Mouse (Mus musculus) ES-E14 (cell line): Measurements from ENCODE around the gene Rag2. TPM values are rescaled to one million over a fixed set of nuclear protein-coding genes. Genes with fewer than 3 reads are reported as not detected.

Experiments
- DNase-seq: peaks from one replicate; pipeline ENCODE4 v3.0.0-alpha.2; 2013; ENCODE audit warnings: low read depth, low spot score
- H3K27ac ChIP-seq: 2 replicates; pipeline ENCODE4 v1.5.1; 2012; ENCODE audit warnings: low read depth, mild to moderate bottlenecking, low read length, moderate library complexity, mixed read lengths; ENCODE audit not compliant: poor library complexity, insufficient read depth, severe bottlenecking
- H3K36me3 ChIP-seq: 2 replicates; pipeline ENCODE4 v1.6.1; 2012; ENCODE audit warnings: mild to moderate bottlenecking, low read length, moderate library complexity, mixed read lengths; ENCODE audit not compliant: control insufficient read depth, poor library complexity, insufficient read depth, severe bottlenecking
- H3K4me1 ChIP-seq, 2 experiments: fragments of 150-350 bp in 1 of 2; sonication (generic) in 1 of 2; 2 replicates each; pipeline ENCODE4 v1.6.1; 2012; ENCODE audit warnings: low read length in 2 of 2, mild to moderate bottlenecking in 1 of 2, mixed read lengths in 1 of 2; ENCODE audit not compliant: control insufficient read depth in 2 of 2, insufficient read depth in 2 of 2, poor library complexity in 1 of 2
- H3K4me3 ChIP-seq, 2 experiments: fragments of 150-350 bp in 1 of 2; sonication (generic) in 1 of 2; 2 replicates each; pipeline ENCODE4 v1.5.1; 2012; ENCODE audit warnings: low read length in 2 of 2, low read depth in 1 of 2, mild to moderate bottlenecking in 1 of 2, mixed read lengths in 1 of 2; ENCODE audit not compliant: insufficient read depth in 1 of 2, poor library complexity in 1 of 2, severe bottlenecking in 1 of 2
- H3K9ac ChIP-seq: 2 replicates; pipeline ENCODE4 v1.6.1; 2012; ENCODE audit warnings: low read depth, mild to moderate bottlenecking, low read length, mixed read lengths; ENCODE audit not compliant: poor library complexity, insufficient read depth, severe bottlenecking
- H3K9me3 ChIP-seq: fragments of 150-350 bp; sonication (generic); 2 replicates; pipeline ENCODE4 v1.6.1; 2012; ENCODE audit warnings: low read depth, mild to moderate bottlenecking, low read length; ENCODE audit not compliant: control insufficient read depth, insufficient read depth
- CHD2 ChIP-seq: IDR thresholded peaks from 2 replicates; pipeline ENCODE4 v1.6.1; 2014; ENCODE audit warnings: mild to moderate bottlenecking, low read depth, low read length, inconsistent platforms
- HCFC1 ChIP-seq: IDR thresholded peaks from 2 replicates; pipeline ENCODE4 v1.6.1; 2012; ENCODE audit warnings: low read length, inconsistent platforms, borderline replicate concordance; ENCODE audit not compliant: insufficient read depth
- MAFK ChIP-seq: IDR thresholded peaks from 2 replicates; pipeline ENCODE4 v1.6.1; 2014; ENCODE audit warnings: mild to moderate bottlenecking, low read depth, low read length, inconsistent platforms; ENCODE audit not compliant: insufficient read depth
- ZC3H11A ChIP-seq: IDR thresholded peaks from 2 replicates; pipeline ENCODE4 v1.6.1; 2012; ENCODE audit warnings: low read depth, mild to moderate bottlenecking, inconsistent platforms, low read length, borderline replicate concordance
- ZNF384 ChIP-seq: IDR thresholded peaks from 2 replicates; pipeline ENCODE4 v1.6.1; 2012; ENCODE audit warnings: low read depth, low read length, inconsistent platforms
- in situ Hi-C, 2 experiments: fragments of 600-800 bp; cut with MboI; formaldehyde crosslinking; loops; one replicate each; pipeline ENCODE4 v1.15.1; 2025; ENCODE audit warnings: low sequenced_read_pairs in 2 of 2, inconsistent platforms in 1 of 2; ENCODE audit not compliant: unreplicated experiment in 2 of 2
- total RNA-seq: library from RNA; depleted of rRNA; stranded (reverse); fragments of 300-350 nt; gene quantifications from 2 replicates; pipeline ENCODE4 v1.2.3, GENCODE M21; 2012

Rag2 gene
- total RNA-seq, 1 experiment = not detected

- in situ Hi-C loops = no loop called here
- no peak for DNase-seq
- TF ChIP-seq CHD2 = no peak
- TF ChIP-seq ZC3H11A = no peak
- TF ChIP-seq ZNF384 = no peak
- TF ChIP-seq HCFC1 = no peak
- no peak for TF ChIP-seq MAFK
- H3K9ac ChIP-seq = no peak overlapping the region
- 0 out of 4 replicates have a peak, but pooled peaks cover 0 to 2% of the 10 kb centered on the region in 2 experiments for H3K4me1 ChIP-seq
- no peaks in the 10 kb centered on the region for H3K9me3 ChIP-seq
- no peaks in the 10 kb centered on the region for H3K36me3 ChIP-seq
- H3K4me3 ChIP-seq = no peak overlapping the region
- H3K27ac ChIP-seq = no peak overlapping the region
Observed at GRCm38 (mm10) chr2:101648361-101648760, 23.8 kb downstream of the Rag2 start.

GRCm38 (mm10) chr2:101649114-101649671, 24.7 kb downstream of the Rag2 start, which contains the start of the genes Rag1 and B230118H07Rik:
TSS of gene Rag1 (minus strand) at chr2:101649501.
TSS of gene B230118H07Rik (minus strand) at chr2:101649532.
- H3K9ac ChIP-seq = no peak within 1 kb of the TSS
- TF ChIP-seq HCFC1 (no peak), CHD2 (no peak), ZC3H11A (no peak), MAFK (no peak), ZNF384 (no peak)
- H3K36me3 ChIP-seq = no peaks in the 10 kb centered on the region
- no peak within 1 kb of the TSS for H3K27ac ChIP-seq
- no peak within 1 kb of the TSS for H3K4me3 ChIP-seq
- 0 out of 4 replicates have a peak, but pooled peaks cover 0 to 2% of the 10 kb centered on the region in 2 experiments for H3K4me1 ChIP-seq
- no peaks in the 10 kb centered on the region for H3K9me3 ChIP-seq
- in situ Hi-C loops = no loop called here
- no peak for DNase-seq

GRCm38 (mm10) chr2:101650446-101650845, 25.9 kb downstream of the Rag2 start:
- in situ Hi-C loops = no loop called here
- Histone ChIP-seq H3K4me3 (no peak overlapping the region), H3K27ac (no peak overlapping the region), H3K9me3 (no peaks in the 10 kb centered on the region), H3K36me3 (no peaks in the 10 kb centered on the region), H3K9ac (no peak overlapping the region), H3K4me1 (0 out of 4 replicates have a peak, but pooled peaks cover 0 to 2% of the 10 kb centered on the region in 2 experiments)
- TF ChIP-seq ZC3H11A = no peak
- no peak for TF ChIP-seq MAFK
- TF ChIP-seq ZNF384 = no peak
- TF ChIP-seq HCFC1 = no peak
- TF ChIP-seq CHD2 = no peak
- no peak for DNase-seq

GRCm38 (mm10) chr2:101652204-101652920, 27.8 kb downstream of the Rag2 start:
- Histone ChIP-seq H3K9ac (no peak overlapping the region), H3K9me3 (no peaks in the 10 kb centered on the region), H3K36me3 (no peaks in the 10 kb centered on the region), H3K27ac (no peak overlapping the region), H3K4me1 (0 out of 4 replicates have a peak, but pooled peaks cover 0 to 2% of the 10 kb centered on the region in 2 experiments), H3K4me3 (peak overlapping the region in 1 of 2 experiments; percentile 11; a peak in 1 of 4 replicates)
- DNase-seq = no peak
- no peak for TF ChIP-seq HCFC1
- TF ChIP-seq ZC3H11A = no peak
- no peak for TF ChIP-seq ZNF384
- in situ Hi-C loops = no loop called here
